In genomic region chrX:164431133-164431532, GRCm38 (mm10) we compare ENCODE assay signal across 22 mouse cellular contexts. TPM values are rescaled to one million over a fixed set of nuclear protein-coding genes. Genes with fewer than 3 reads are reported as not detected.
DNase-seq lines count a peak whose midpoint lies in the region; ATAC-seq and TF ChIP-seq lines count a peak whose summit lies in the region.
"Had no signal": no experiment of that assay in that cellular context is flagged by ENCODE, and none has a peak within 500 bp of the region (broad histone marks: within the 10 kb centered on the region; RNA-seq: fewer than 3 reads in every experiment).

No protein-coding gene starts in this region.

- no peak overlapping the region for H3K4me3 ChIP-seq in kidney, embryonic 15.5 days (replicated peaks)
- H3K4me3 ChIP-seq in megakaryocyte, embryonic 14.5 days (replicated peaks), result peak overlapping the region; percentile 53
- H3K4me3 ChIP-seq in liver, postnatal 0 days (ENCODE audit: low read depth, low read length), result no peak overlapping the region
- H3K4me3 ChIP-seq: embryonic facial prominence, embryonic 15.5 days; erythroblast, embryonic 14.5 days; forebrain, embryonic 10.5 days; gastrocnemius, adult 2 months; heart, embryonic 12.5 days; hindbrain, embryonic 10.5 days had no signal

- H3K27me3 ChIP-seq in kidney, embryonic 15.5 days, result peaks cover 16% of the 10 kb centered on the region
- H3K27me3 ChIP-seq in megakaryocyte, embryonic 14.5 days (replicated peaks), result peaks cover 3% of the 10 kb centered on the region
- no peaks in the 10 kb centered on the region for H3K27me3 ChIP-seq in liver, postnatal 0 days (ENCODE audit: insufficient read depth, low read length)
- H3K27me3 ChIP-seq: embryonic facial prominence, embryonic 15.5 days; heart, embryonic 12.5 days had no signal

- ATAC-seq in kidney, embryonic 15.5 days (replicated peaks; ENCODE audit: low FRiP score), result no peak
- no peak for ATAC-seq in megakaryocyte, adult 5-6 weeks (ENCODE audit: poor library complexity, severe bottlenecking)
- 0 out of 2 replicates have a peak, but pooled peaks have one; percentile 13 for ATAC-seq in liver, postnatal 0 days
- ATAC-seq: forebrain, embryonic 14.5 days had no signal

- no peak for TF ChIP-seq EP300 in liver, postnatal 0 days (IDR thresholded peaks at IDR 0.05; ENCODE audit: low read depth)

- WGBS in kidney, embryonic 15.5 days, result 87% methylated on average over 2 of the region's 2 CpGs
- 61% methylated on average over 2 of the region's 2 CpGs for WGBS in liver, postnatal 0 days (ENCODE audit: insufficient replicate concordance)

- no peak for DNase-seq in kidney, postnatal 14 days
- no peak for DNase-seq in liver, postnatal 0 days
- no peak for DNase-seq in right cerebral cortex, postnatal 4 days
- no peak for DNase-seq in cerebellum, postnatal 25 days
- DNase-seq: adrenal gland, postnatal 36 days; cerebellum, adult 2 months; cerebellum, postnatal 10 days; embryo, embryonic 11 days; gastrocnemius, adult 2 months; gastrocnemius, postnatal 25 days had no signal

- H3K4me1 ChIP-seq in kidney, embryonic 15.5 days, result no peaks in the 10 kb centered on the region
- peaks cover 56% of the 10 kb centered on the region for H3K4me1 ChIP-seq in megakaryocyte, embryonic 14.5 days
- H3K4me1 ChIP-seq in liver, postnatal 0 days (ENCODE audit: insufficient read depth), result no peaks in the 10 kb centered on the region
- H3K4me1 ChIP-seq: embryonic facial prominence, embryonic 15.5 days; forebrain, embryonic 10.5 days; heart, embryonic 12.5 days; hindbrain, embryonic 10.5 days had no signal

- H3K27ac ChIP-seq in kidney, embryonic 15.5 days, result 0 out of 2 replicates have a peak overlapping the region, but pooled peaks have one; percentile 13
- no peak overlapping the region for H3K27ac ChIP-seq in liver, postnatal 0 days (ENCODE audit: low read depth)
- H3K27ac ChIP-seq: embryonic facial prominence, embryonic 15.5 days; forebrain, embryonic 10.5 days; gastrocnemius, adult 2 months; hindbrain, embryonic 10.5 days had no signal

- no peaks in the 10 kb centered on the region for H3K9me3 ChIP-seq in kidney, embryonic 15.5 days (replicated peaks)
- no peaks in the 10 kb centered on the region for H3K9me3 ChIP-seq in megakaryocyte, embryonic 14.5 days
- H3K9me3 ChIP-seq in liver, postnatal 0 days (ENCODE audit: low read length), result no peaks in the 10 kb centered on the region
- H3K9me3 ChIP-seq: embryonic facial prominence, embryonic 15.5 days; forebrain, embryonic 10.5 days; hindbrain, embryonic 10.5 days had no signal

- H3K9ac ChIP-seq in kidney, embryonic 15.5 days, result no peak overlapping the region
- no peak overlapping the region for H3K9ac ChIP-seq in liver, postnatal 0 days (replicated peaks)
- H3K9ac ChIP-seq: embryonic facial prominence, embryonic 15.5 days; heart, embryonic 12.5 days had no signal

- peaks cover 40% of the 10 kb centered on the region for H3K36me3 ChIP-seq in kidney, embryonic 15.5 days
- H3K36me3 ChIP-seq in megakaryocyte, embryonic 14.5 days (replicated peaks; ENCODE audit: low read length), result peaks cover 48% of the 10 kb centered on the region
- peaks cover 17% of the 10 kb centered on the region; the same call in 1 of the 2 replicates for H3K36me3 ChIP-seq in liver, postnatal 0 days (replicated peaks; ENCODE audit: insufficient read depth, low read length)

- TF ChIP-seq CTCF in liver, postnatal 0 days (IDR thresholded peaks at IDR 0.05; ENCODE audit: low read depth), result no peak

- H3K4me2 ChIP-seq in kidney, embryonic 15.5 days, result no peak overlapping the region
- no peak overlapping the region for H3K4me2 ChIP-seq in liver, postnatal 0 days (ENCODE audit: low read depth, low read length)
- H3K4me2 ChIP-seq: embryonic facial prominence, embryonic 15.5 days; heart, embryonic 12.5 days had no signal

RNA-seq across cellular contexts. Expression of gene Asb11, which starts 5.7 kb away (rescaled TPM):
- polyA plus RNA-seq in kidney, embryonic 15.5 days (2015; fragmentation: Nextera tagmentation; extraction: Ambion mirVana), result 0.15 TPM in 1 of 2 replicates, not detected in the other
- polyA plus RNA-seq in megakaryocyte, embryonic 14.5 days (2012; ENCODE audit: insufficient read depth, low replicate concordance), result not detected in 2 replicates
- total RNA-seq in megakaryocyte, adult 5-6 weeks (2015), result not detected in 2 replicates
- total RNA-seq in megakaryocyte, adult 5-6 weeks (2017), result not detected in 2 replicates
- 0.12 and 0.26 TPM in 2 replicates for polyA plus RNA-seq in liver, postnatal 0 days (2015; fragmentation: Nextera tagmentation; extraction: Ambion mirVana)
- total RNA-seq: adrenal gland, postnatal 36 days; common myeloid progenitor, adult 5-6 weeks had no signal
- polyA plus RNA-seq: embryonic facial prominence, embryonic 11.5 days; embryonic facial prominence, embryonic 15.5 days; erythroblast, embryonic 14.5 days; forebrain, embryonic 10.5 days; forebrain, embryonic 14.5 days; hindbrain, embryonic 10.5 days had no signal

RNA-seq across cellular contexts. Expression of gene Piga, which starts 11.5 kb away (rescaled TPM):
- 13.8 and 14.0 TPM in 2 replicates for polyA plus RNA-seq in kidney, embryonic 15.5 days (2015; fragmentation: Nextera tagmentation; extraction: Ambion mirVana)
- 0.36 TPM in 1 of 2 replicates, not detected in the other for polyA plus RNA-seq in megakaryocyte, embryonic 14.5 days (2012; ENCODE audit: insufficient read depth, low replicate concordance)
- 6.6 and 7.2 TPM in 2 replicates for total RNA-seq in megakaryocyte, adult 5-6 weeks (2015)
- 9.4 and 9.9 TPM in 2 replicates for total RNA-seq in megakaryocyte, adult 5-6 weeks (2017)
- polyA plus RNA-seq in liver, postnatal 0 days (2015; fragmentation: Nextera tagmentation; extraction: Ambion mirVana), result 5.3 and 5.8 TPM in 2 replicates

RNA-seq across cellular contexts. Expression of gene Vegfd, which starts 58.0 kb away (rescaled TPM):
- 17.7 and 20.3 TPM in 2 replicates for polyA plus RNA-seq in kidney, embryonic 15.5 days (2015; fragmentation: Nextera tagmentation; extraction: Ambion mirVana)
- not detected in 2 replicates for polyA plus RNA-seq in megakaryocyte, embryonic 14.5 days (2012; ENCODE audit: insufficient read depth, low replicate concordance)
- 0.16 TPM in 1 of 2 replicates, not detected in the other for total RNA-seq in megakaryocyte, adult 5-6 weeks (2015)
- not detected in 2 replicates for total RNA-seq in megakaryocyte, adult 5-6 weeks (2017)
- 0.31 and 0.38 TPM in 2 replicates for polyA plus RNA-seq in liver, postnatal 0 days (2015; fragmentation: Nextera tagmentation; extraction: Ambion mirVana)
- total RNA-seq: common myeloid progenitor, adult 5-6 weeks; granulocyte monocyte progenitor cell, adult 5-6 weeks had no signal
- polyA plus RNA-seq: erythroblast, embryonic 14.5 days had no signal

Comparison
In these comparisons a context has a peak if more than half of its experiments do, and no peak if none do; other contexts are left out.
1. RNA of gene Vegfd, which starts 58.0 kb away (polyA plus RNA-seq): 17.7 to 20.3 TPM in kidney, embryonic 15.5 days; 0.31 to 0.38 TPM in liver, postnatal 0 days and not detected in megakaryocyte, embryonic 14.5 days; every median in the first group is over 10 times any median in the second.